Mouse (Mus musculus) hindbrain, embryonic 13.5 days (tissue): ENCODE results near the gene Sptbn4. TPM values are rescaled to one million over a fixed set of nuclear protein-coding genes. Genes with fewer than 3 reads are reported as not detected.

ENCODE experiments used
- ATAC-seq: fragments of 200-750 bp; cut with Nextera tagmentation; 2 replicates; pipeline ENCODE4 v1.8.0; 2017; ENCODE audit warnings: moderate TSS enrichment; ENCODE audit not compliant: low FRiP score
- H3K27ac ChIP-seq: fragments of 300-500 bp; sonication (generic); 2 replicates; pipeline ENCODE4 v1.5.1; 2015; ENCODE audit warnings: inconsistent platforms, mild to moderate bottlenecking, moderate library complexity
- H3K27me3 ChIP-seq: fragments of 300-500 bp; sonication (generic); 2 replicates; pipeline ENCODE4 v1.6.1; 2015; ENCODE audit warnings: mild to moderate bottlenecking, inconsistent platforms
- H3K36me3 ChIP-seq: fragments of 300-500 bp; sonication (generic); 2 replicates; pipeline ENCODE4 v1.6.1; 2015; ENCODE audit warnings: mild to moderate bottlenecking, inconsistent platforms
- H3K4me1 ChIP-seq: fragments of 300-500 bp; sonication (generic); replicated peaks from 2 replicates; pipeline ENCODE4 v1.6.1; 2015; ENCODE audit warnings: inconsistent platforms
- H3K4me2 ChIP-seq: fragments of 300-500 bp; sonication (generic); 2 replicates; pipeline ENCODE4 v1.6.1; 2015; ENCODE audit warnings: inconsistent platforms, mild to moderate bottlenecking, moderate library complexity
- H3K4me3 ChIP-seq: fragments of 300-500 bp; sonication (generic); 2 replicates; pipeline ENCODE4 v1.5.1; 2015; ENCODE audit warnings: mild to moderate bottlenecking, inconsistent platforms
- H3K9ac ChIP-seq: fragments of 300-500 bp; sonication (generic); 2 replicates; pipeline ENCODE4 v1.6.1; 2015; ENCODE audit warnings: mild to moderate bottlenecking, inconsistent platforms
- H3K9me3 ChIP-seq: fragments of 300-500 bp; sonication (generic); 2 replicates; pipeline ENCODE4 v1.6.1; 2016; ENCODE audit warnings: inconsistent platforms
- WGBS: fragments of 180-500 bp; shearing (Covaris S2); methylation state at CpG from one replicate; pipeline ENCODE4 v1.1.7; 2015; 5-methylcytosine and 5-hydroxymethylcytosine counted together
- polyA plus RNA-seq: library from polyadenylated mRNA; unstranded; fragments of >200 nt; fragmentation: Nextera tagmentation; extraction: Ambion mirVana; gene quantifications from 2 replicates; pipeline ENCODE4 v1.2.1, GENCODE M21; 2015

Gene Sptbn4
- polyA plus RNA-seq, 1 experiment from 2014 or later: 2.6 TPM

DNA sequence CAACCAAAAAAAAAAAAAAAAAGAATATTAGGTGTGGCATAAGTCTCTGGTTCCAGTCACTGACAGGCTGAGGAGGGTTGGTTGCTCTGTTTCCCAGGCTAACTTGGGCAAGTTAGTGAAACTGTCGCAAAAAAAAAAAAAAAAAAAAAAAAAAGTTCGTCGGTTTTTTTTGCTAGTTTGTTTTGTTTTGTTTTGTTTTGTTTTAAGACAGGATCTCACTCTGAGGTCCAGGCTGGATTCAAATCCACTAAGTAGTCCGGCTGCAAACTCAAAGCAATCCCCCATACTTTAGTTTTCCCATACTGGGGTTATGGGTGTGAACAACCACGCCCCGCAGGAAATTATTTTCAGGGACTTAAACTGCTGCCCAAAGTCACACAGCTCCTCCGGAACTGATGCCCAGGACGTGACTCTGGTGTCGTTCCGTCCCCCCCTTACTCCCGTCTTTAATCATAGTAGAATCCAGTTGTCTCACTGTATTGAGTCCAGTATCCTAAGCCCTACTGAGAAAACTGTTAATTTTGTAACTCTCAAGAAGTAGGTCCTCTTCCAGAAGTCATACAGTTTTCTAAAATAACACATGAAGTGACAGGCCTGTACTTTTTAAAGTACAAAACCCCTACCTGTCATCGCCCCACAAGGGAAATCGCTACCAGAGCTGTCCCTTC is 38.8 kb upstream of the Sptbn4 start:
- peak overlapping the region; percentile 61 for H3K4me2 ChIP-seq
- peak overlapping the region; percentile 43; the same call in 1 of the 2 replicates for H3K9ac ChIP-seq
- H3K27me3 ChIP-seq: peaks cover 17% of the 10 kb centered on the region
- 7% methylated on average over 13 of the region's 13 CpGs for WGBS
- H3K9me3 ChIP-seq: no peaks in the 10 kb centered on the region
- peak overlapping the region; percentile 94; the same call in 1 of the 2 replicates for H3K27ac ChIP-seq
- peak overlapping the region; percentile 70 for H3K4me3 ChIP-seq
- peaks cover 30% of the 10 kb centered on the region for H3K4me1 ChIP-seq
- H3K36me3 ChIP-seq: no peaks in the 10 kb centered on the region
- peak; percentile 25 for ATAC-seq

GRCm38 (mm10) chr7:27483860-27484259 is 36.4 kb upstream of the Sptbn4 start:
- no peak overlapping the region for H3K4me2 ChIP-seq
- H3K9me3 ChIP-seq: no peaks in the 10 kb centered on the region
- WGBS: 86% methylated on average over 4 of the region's 4 CpGs
- H3K9ac ChIP-seq: no peak overlapping the region
- H3K27me3 ChIP-seq: peaks cover 6% of the 10 kb centered on the region; the same call in 1 of the 2 replicates
- no peaks in the 10 kb centered on the region for H3K36me3 ChIP-seq
- H3K27ac ChIP-seq: no peak overlapping the region
- no peak for ATAC-seq
- H3K4me1 ChIP-seq: peaks cover 23% of the 10 kb centered on the region
- H3K4me3 ChIP-seq: no peak overlapping the region

- WGBS: 0% methylated on average over 5 of the region's 12 CpGs
- Histone ChIP-seq H3K27ac (peak overlapping the region; percentile 60; the same call in 1 of the 2 replicates), H3K36me3 (peaks cover 5% of the 10 kb centered on the region; the same call in 1 of the 2 replicates)
These were observed 34.1 kb upstream of the Sptbn4 start for GRCm38 (mm10) chr7:27481627-27481969.

DNA sequence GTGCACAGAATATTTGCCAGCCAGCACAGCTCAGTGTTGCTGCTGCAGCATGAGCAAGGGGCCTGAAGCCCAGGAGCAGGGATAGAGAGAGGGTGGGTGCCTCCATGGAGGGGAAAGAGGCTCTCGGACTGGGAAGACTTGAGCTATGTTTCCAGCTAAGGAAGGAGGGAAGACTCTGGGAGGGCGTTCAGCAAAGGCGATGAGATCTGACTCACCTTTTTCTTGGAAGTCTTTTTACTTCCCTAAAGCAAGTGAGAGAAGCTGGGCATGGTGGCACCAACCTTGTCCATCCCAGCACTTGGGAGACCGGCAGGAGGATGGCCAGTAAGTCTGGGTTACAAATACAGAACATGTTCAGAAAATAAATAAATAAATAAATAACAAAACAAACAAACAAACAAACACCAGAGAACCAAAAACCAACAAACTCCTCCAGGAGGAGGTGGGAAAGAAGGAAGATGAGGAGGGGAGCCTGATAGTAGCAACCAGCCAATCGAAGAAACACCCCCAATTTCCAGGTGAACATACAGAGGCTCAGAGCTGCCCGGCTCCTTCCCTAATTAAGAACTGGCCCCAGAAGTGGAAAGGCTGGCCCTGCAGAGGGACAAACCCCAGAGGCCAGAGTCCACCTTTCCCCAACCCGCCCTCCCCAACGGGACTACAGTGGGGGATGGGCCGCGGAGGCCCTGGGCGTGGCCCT is 33.6 kb upstream of the Sptbn4 start:
- ATAC-seq: no peak
- 20% methylated on average over 11 of the region's 11 CpGs for WGBS
- peak overlapping the region; percentile 60; the same call in 1 of the 2 replicates for H3K27ac ChIP-seq

More at GRCm38 (mm10) chr7:27481627-27481969, 34.1 kb upstream of the Sptbn4 start:
- Histone ChIP-seq H3K9ac (peak overlapping the region; percentile 63), H3K4me1 (peaks cover 14% of the 10 kb centered on the region), H3K4me2 (peak overlapping the region; percentile 59), H3K4me3 (peak overlapping the region; percentile 29), H3K9me3 (no peaks in the 10 kb centered on the region), H3K27me3 (0 out of 2 replicates have a peak, but pooled peaks cover 4% of the 10 kb centered on the region)
- ATAC-seq: peak; percentile 56; the same call in 1 of the 2 replicates

GRCm38 (mm10) chr7:27480506-27480905 is 33.0 kb upstream of the Sptbn4 start:
- Histone ChIP-seq H3K4me1 (peaks cover 10% of the 10 kb centered on the region), H3K9me3 (no peaks in the 10 kb centered on the region), H3K4me3 (no peak overlapping the region), H3K9ac (no peak overlapping the region), H3K36me3 (peaks cover 11% of the 10 kb centered on the region; the same call in 1 of the 2 replicates), H3K27me3 (0 out of 2 replicates have a peak, but pooled peaks cover 4% of the 10 kb centered on the region), H3K27ac (0 out of 2 replicates have a peak overlapping the region, but pooled peaks have one; percentile 24), H3K4me2 (no peak overlapping the region)
- 74% methylated on average over 3 of the region's 3 CpGs for WGBS
- no peak for ATAC-seq

More for the DNA sequence above, 33.6 kb upstream of the Sptbn4 start:
- Histone ChIP-seq H3K36me3 (peaks cover 10% of the 10 kb centered on the region; the same call in 1 of the 2 replicates), H3K4me2 (peak overlapping the region; percentile 59), H3K27me3 (0 out of 2 replicates have a peak, but pooled peaks cover 4% of the 10 kb centered on the region), H3K4me1 (peaks cover 10% of the 10 kb centered on the region), H3K4me3 (peak overlapping the region; percentile 29), H3K9ac (peak overlapping the region; percentile 63), H3K9me3 (no peaks in the 10 kb centered on the region)

GRCm38 (mm10) chr7:27479750-27480149 is 32.3 kb upstream of the Sptbn4 start:
- 95% methylated on average over 1 of the region's 1 CpGs for WGBS
- no peak overlapping the region for H3K27ac ChIP-seq
- H3K4me2 ChIP-seq: no peak overlapping the region
- H3K9me3 ChIP-seq: no peaks in the 10 kb centered on the region
- H3K4me3 ChIP-seq: no peak overlapping the region
- H3K27me3 ChIP-seq: no peaks in the 10 kb centered on the region
- H3K4me1 ChIP-seq: peaks cover 17% of the 10 kb centered on the region
- ATAC-seq: no peak
- peaks cover 11% of the 10 kb centered on the region; the same call in 1 of the 2 replicates for H3K36me3 ChIP-seq
- no peak overlapping the region for H3K9ac ChIP-seq

DNA sequence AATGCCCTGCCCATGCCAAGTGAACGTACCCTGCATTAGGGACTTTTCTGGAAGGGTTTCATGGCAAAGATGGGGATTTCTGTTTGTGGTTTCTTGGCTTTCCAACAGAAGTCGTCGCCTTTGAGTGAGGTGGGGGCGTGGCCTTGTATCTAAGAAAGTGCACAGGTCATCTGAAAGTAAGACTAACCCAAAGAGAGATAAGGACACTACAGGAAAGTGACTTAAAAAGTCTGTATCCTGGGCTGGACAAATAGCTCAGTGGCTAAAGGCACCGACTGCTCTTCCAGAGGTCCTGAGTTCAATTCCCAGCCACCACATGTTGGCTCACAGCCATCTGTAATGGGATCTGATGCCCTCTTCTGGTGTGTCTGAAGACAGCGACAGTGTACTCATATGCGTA is 31.1 kb upstream of the Sptbn4 start:
- peaks cover 11% of the 10 kb centered on the region; the same call in 1 of the 2 replicates for H3K36me3 ChIP-seq
- 86% methylated on average over 7 of the region's 7 CpGs for WGBS
- no peak overlapping the region for H3K9ac ChIP-seq
- H3K27me3 ChIP-seq: no peaks in the 10 kb centered on the region
- no peak for ATAC-seq
- H3K9me3 ChIP-seq: no peaks in the 10 kb centered on the region
- no peak overlapping the region for H3K27ac ChIP-seq
- H3K4me2 ChIP-seq: no peak overlapping the region
- H3K4me3 ChIP-seq: no peak overlapping the region
- H3K4me1 ChIP-seq: peaks cover 17% of the 10 kb centered on the region

GRCm38 (mm10) chr7:27476098-27476635 is 28.7 kb upstream of the Sptbn4 start:
- 0 out of 2 replicates have a peak overlapping the region, but pooled peaks have one; percentile 35 for H3K9ac ChIP-seq
- no peak for ATAC-seq
- no peak overlapping the region for H3K4me2 ChIP-seq
- H3K9me3 ChIP-seq: no peaks in the 10 kb centered on the region
- peaks cover 13% of the 10 kb centered on the region for H3K4me1 ChIP-seq
- no peaks in the 10 kb centered on the region for H3K27me3 ChIP-seq
- no peak overlapping the region for H3K4me3 ChIP-seq
- no peak overlapping the region for H3K27ac ChIP-seq
- WGBS: 97% methylated on average over 14 of the region's 14 CpGs
- peaks cover 11% of the 10 kb centered on the region; the same call in 1 of the 2 replicates for H3K36me3 ChIP-seq

GRCm38 (mm10) chr7:27475596-27475995 is 28.1 kb upstream of the Sptbn4 start:
- Histone ChIP-seq H3K4me2 (peak overlapping the region; percentile 69), H3K9me3 (no peaks in the 10 kb centered on the region), H3K36me3 (peaks cover 11% of the 10 kb centered on the region; the same call in 1 of the 2 replicates), H3K4me3 (no peak overlapping the region), H3K27ac (no peak overlapping the region), H3K9ac (no peak overlapping the region), H3K4me1 (peaks cover 11% of the 10 kb centered on the region), H3K27me3 (no peaks in the 10 kb centered on the region)
- WGBS: 95% methylated on average over 2 of the region's 2 CpGs
- ATAC-seq: no peak

DNA sequence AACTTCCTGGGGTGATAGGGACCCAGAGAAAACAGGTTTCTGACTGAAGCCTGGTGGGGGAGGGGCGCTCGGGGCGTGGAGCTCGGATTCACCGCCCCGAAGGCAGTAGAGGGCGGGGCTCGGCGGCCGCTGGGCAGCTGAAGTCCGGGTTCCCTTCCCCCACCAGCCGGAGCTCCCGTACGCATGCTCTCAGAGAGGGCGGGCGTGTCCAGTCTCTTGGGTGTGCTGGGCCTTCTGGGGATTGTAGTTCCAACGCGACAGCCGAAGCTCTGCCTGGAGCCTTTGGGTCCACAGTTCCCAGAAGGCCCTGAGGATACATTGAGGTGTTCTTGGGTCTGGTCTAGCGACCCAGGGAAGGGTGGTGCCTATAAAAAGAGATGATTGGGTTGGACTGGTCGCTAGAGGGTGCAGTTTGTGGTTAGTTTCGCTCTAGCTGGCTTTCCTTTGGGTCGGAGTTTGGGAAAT is 27.0 kb upstream of the Sptbn4 start:
- peaks cover 11% of the 10 kb centered on the region for H3K4me1 ChIP-seq
- peak overlapping the region; percentile 69 for H3K4me2 ChIP-seq
- peaks cover 11% of the 10 kb centered on the region; the same call in 1 of the 2 replicates for H3K36me3 ChIP-seq
- under 1% methylated on average over 23 of the region's 23 CpGs for WGBS
- H3K9me3 ChIP-seq: no peaks in the 10 kb centered on the region
- peak; percentile 90 for ATAC-seq
- peak overlapping the region; percentile 86 for H3K27ac ChIP-seq
- H3K9ac ChIP-seq: peak overlapping the region; percentile 67
- H3K4me3 ChIP-seq: peak overlapping the region; percentile 56
- H3K27me3 ChIP-seq: no peaks in the 10 kb centered on the region

DNA sequence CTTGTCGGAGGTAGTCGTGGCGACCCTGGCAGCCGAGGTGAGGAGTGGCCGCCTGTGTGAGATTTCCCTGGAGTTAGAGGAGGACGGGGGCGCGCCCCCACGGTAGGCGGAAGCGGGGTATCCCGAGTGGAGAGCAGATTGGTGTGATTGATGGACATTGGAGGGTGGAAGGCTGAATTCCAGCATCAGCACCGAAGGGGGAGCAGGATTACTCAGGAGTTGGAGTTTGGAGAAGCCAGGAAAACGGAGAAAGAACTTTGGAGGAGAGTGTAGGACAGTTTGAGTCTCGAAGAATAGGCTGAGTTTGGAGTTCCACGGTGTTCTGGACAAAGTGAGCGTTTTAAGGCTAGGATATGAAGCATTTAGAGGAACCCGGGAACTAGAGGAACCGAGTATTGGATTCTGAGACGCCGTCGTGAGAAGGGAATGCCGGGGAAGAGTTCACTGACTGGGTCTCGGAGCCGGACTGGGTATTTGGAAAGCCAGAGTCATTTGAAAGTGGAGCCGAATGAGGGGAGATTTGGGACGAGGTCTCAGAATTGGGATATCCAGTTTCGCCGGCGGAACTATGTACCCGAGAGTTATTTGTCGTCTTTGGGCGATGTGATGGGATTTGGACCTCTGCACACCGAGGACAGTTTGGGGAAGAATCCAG is 26.5 kb upstream of the Sptbn4 start:
- peaks cover 11% of the 10 kb centered on the region for H3K4me1 ChIP-seq
- peak overlapping the region; percentile 86 for H3K27ac ChIP-seq
- H3K4me3 ChIP-seq: peak overlapping the region; percentile 56
- peak overlapping the region; percentile 69 for H3K4me2 ChIP-seq
- 0 out of 2 replicates have a peak, but pooled peaks have one; percentile 1 for ATAC-seq
- WGBS: under 1% methylated on average over 34 of the region's 34 CpGs
- no peaks in the 10 kb centered on the region for H3K9me3 ChIP-seq
- peak overlapping the region; percentile 67 for H3K9ac ChIP-seq
- H3K36me3 ChIP-seq: peaks cover 11% of the 10 kb centered on the region; the same call in 1 of the 2 replicates
- H3K27me3 ChIP-seq: no peaks in the 10 kb centered on the region
